Mouse (Mus musculus): Measurements from ENCODE around the gene Tpo. TPM values are rescaled to one million over a fixed set of nuclear protein-coding genes. Genes with fewer than 3 reads are reported as not detected.

The Tpo gene
- total and polyA plus RNA-seq, 3 experiments: not detected

- Histone ChIP-seq H3K27ac (ENCODE audit: control insufficient read depth, low read depth, low read length) (no peak overlapping the region), H3K79me2 (ENCODE audit: control insufficient read depth, insufficient read depth, low read length, poor library complexity) (no peaks in the 10 kb centered on the region), H3K27me3 (ENCODE audit: control insufficient read depth in 1 of 2, insufficient read depth in 2 of 2, low read length in 2 of 2) (no peaks in the 10 kb centered on the region), H3K36me3 (ENCODE audit: control insufficient read depth in 1 of 2, insufficient read depth in 2 of 2, low read length in 2 of 2) (no peaks in the 10 kb centered on the region), H3K4me3 (ENCODE audit: control insufficient read depth in 1 of 2, insufficient read depth in 1 of 2, low read depth in 2 of 2, low read length in 2 of 2) (no peak overlapping the region), H3K9me3 (replicated peaks; ENCODE audit: insufficient read depth, low read length) (no peaks in the 10 kb centered on the region), H3K4me1 (ENCODE audit: control insufficient read depth in 1 of 2, insufficient read depth in 2 of 2, low read length in 2 of 2) (no peaks in the 10 kb centered on the region), H3K9ac (ENCODE audit: control insufficient read depth, low read depth, low read length, poor library complexity, severe bottlenecking) (no peak overlapping the region)
- TF ChIP-seq SMC3 (IDR thresholded peaks at IDR 0.05; ENCODE audit: low read depth, low read length): no peak
- no peak for TF ChIP-seq TCF12 (IDR thresholded peaks at IDR 0.05; ENCODE audit: low read depth, low read length)
- TF ChIP-seq USF2 (IDR thresholded peaks at IDR 0.05; ENCODE audit: borderline replicate concordance in 1 of 2, insufficient read depth in 1 of 2, low read depth in 1 of 2, low read length in 2 of 2): no peak
- no peak for DNase-seq (ENCODE audit: low read depth, low spot score)
Measured at GRCm38 (mm10) chr12:30029111-30029510, 103.3 kb downstream of the Tpo start.

GRCm38 (mm10) chr12:30027721-30028340 lies 104.6 kb downstream of the Tpo start:
- DNase-seq (ENCODE audit: low read depth, low spot score): no peak
- Histone ChIP-seq H3K4me1 (ENCODE audit: control insufficient read depth in 1 of 2, insufficient read depth in 2 of 2, low read length in 2 of 2) (no peaks in the 10 kb centered on the region), H3K27ac (ENCODE audit: control insufficient read depth, low read depth, low read length) (no peak overlapping the region), H3K9me3 (replicated peaks; ENCODE audit: insufficient read depth, low read length) (no peaks in the 10 kb centered on the region), H3K9ac (ENCODE audit: control insufficient read depth, low read depth, low read length, poor library complexity, severe bottlenecking) (no peak overlapping the region), H3K27me3 (ENCODE audit: control insufficient read depth in 1 of 2, insufficient read depth in 2 of 2, low read length in 2 of 2) (no peaks in the 10 kb centered on the region), H3K79me2 (ENCODE audit: control insufficient read depth, insufficient read depth, low read length, poor library complexity) (no peaks in the 10 kb centered on the region), H3K4me3 (ENCODE audit: control insufficient read depth in 1 of 2, insufficient read depth in 1 of 2, low read depth in 2 of 2, low read length in 2 of 2) (no peak overlapping the region), H3K36me3 (ENCODE audit: control insufficient read depth in 1 of 2, insufficient read depth in 2 of 2, low read length in 2 of 2) (no peaks in the 10 kb centered on the region)
- TF ChIP-seq NELFE (IDR thresholded peaks at IDR 0.05; ENCODE audit: low read depth, low read length): no peak
- TF ChIP-seq MAX (IDR thresholded peaks at IDR 0.05; ENCODE audit: low read length): no peak
- TF ChIP-seq RAD21 (IDR thresholded peaks at IDR 0.05; ENCODE audit: low read depth, low read length): no peak
- no peak for TF ChIP-seq GABPA (IDR thresholded peaks at IDR 0.05; ENCODE audit: low read depth, low read length)
- no peak for TF ChIP-seq MAFK (IDR thresholded peaks at IDR 0.05; ENCODE audit: borderline replicate concordance, low read depth, low read length)
- TF ChIP-seq KAT2A (conservative IDR thresholded peaks at IDR 0.05; ENCODE audit: low read depth, low read length): no peak
- TF ChIP-seq MEF2A (IDR thresholded peaks at IDR 0.05; ENCODE audit: extremely low read depth, insufficient replicate concordance, low read depth, low read length, poor library complexity, severe bottlenecking): no peak
- TF ChIP-seq MYC (IDR thresholded peaks at IDR 0.05; ENCODE audit: low read depth, low read length): no peak
- TF ChIP-seq GATA1 (IDR thresholded peaks at IDR 0.05; ENCODE audit: low read depth, low read length): no peak
- TF ChIP-seq UBTF (IDR thresholded peaks at IDR 0.05; ENCODE audit: borderline replicate concordance, insufficient read depth, low read depth, low read length): no peak
- no peak for TF ChIP-seq CTCF (IDR thresholded peaks at IDR 0.05 in 2 of 3, conservative IDR thresholded peaks at IDR 0.05 in 1 of 3; ENCODE audit: control insufficient read depth in 1 of 3, insufficient read depth in 1 of 3, low read depth in 2 of 3, low read length in 3 of 3, poor library complexity in 1 of 3, severe bottlenecking in 1 of 3)
- no peak for TF ChIP-seq RCOR1 (IDR thresholded peaks at IDR 0.05; ENCODE audit: low read depth, low read length)
- TF ChIP-seq ELF1 (IDR thresholded peaks at IDR 0.05; ENCODE audit: low read depth, low read length): no peak
- TF ChIP-seq MYB (IDR thresholded peaks at IDR 0.05; ENCODE audit: low read depth, low read length): no peak
